In genomic region chr16:56188198-56188597, GRCm38 (mm10) we compare ENCODE assay signal across 17 mouse cellular contexts. TPM values are rescaled to one million over a fixed set of nuclear protein-coding genes. Genes with fewer than 3 reads are reported as not detected.
DNase-seq lines count a peak whose midpoint lies in the region; ATAC-seq lines count a peak whose summit lies in the region.
"Had no signal": no experiment of that assay in that cellular context is flagged by ENCODE, and none has a peak within 500 bp of the region (broad histone marks: within the 10 kb centered on the region; RNA-seq: fewer than 3 reads in every experiment).

No protein-coding gene starts in this region.

- H3K27ac ChIP-seq in forebrain, embryonic 15.5 days (replicated peaks), result no peak overlapping the region
- no peak overlapping the region for H3K27ac ChIP-seq in forebrain, embryonic 10.5 days
- H3K27ac ChIP-seq: embryonic facial prominence, embryonic 15.5 days; heart, embryonic 15.5 days; lung, embryonic 15.5 days; stomach, postnatal 0 days had no signal

- DNase-seq in forebrain, embryonic 10.5 days (ENCODE audit: extremely low spot score, low spot score), result no peak
- peak; percentile 53 for DNase-seq in brain, adult 2 months (ENCODE audit: low read depth, low spot score)
- peak; percentile 60 to 87 for DNase-seq in layer of hippocampus, adult 18-20 months (ENCODE audit: low spot score in 2 of 2)
- DNase-seq in retina, embryonic 14.5 days (ENCODE audit: low spot score), result peak; percentile 59
- no peak for DNase-seq in gastrocnemius, adult 8-10 months (ENCODE audit: low spot score in 2 of 2)
- no peak for DNase-seq in cerebellum, adult 9-11 months
- DNase-seq: adrenal gland, adult 8-10 months; B cell, adult 2 months; thymus, postnatal 4 days had no signal

- no peak overlapping the region for H3K4me3 ChIP-seq in forebrain, embryonic 15.5 days
- H3K4me3 ChIP-seq in forebrain, embryonic 10.5 days, result no peak overlapping the region
- H3K4me3 ChIP-seq: embryonic facial prominence, embryonic 15.5 days; heart, embryonic 15.5 days; lung, embryonic 15.5 days; megakaryocyte, embryonic 14.5 days had no signal

- no peak overlapping the region for H3K9ac ChIP-seq in forebrain, embryonic 15.5 days (replicated peaks)
- H3K9ac ChIP-seq: embryonic facial prominence, embryonic 15.5 days; heart, embryonic 15.5 days; lung, embryonic 15.5 days had no signal

- no peak overlapping the region for H3K4me2 ChIP-seq in forebrain, embryonic 15.5 days (replicated peaks)
- H3K4me2 ChIP-seq: embryonic facial prominence, embryonic 15.5 days; heart, embryonic 15.5 days; liver, embryonic 11.5 days; lung, embryonic 15.5 days had no signal

- H3K9me3 ChIP-seq in forebrain, embryonic 15.5 days, result no peaks in the 10 kb centered on the region
- peaks cover 4% of the 10 kb centered on the region; the same call in 1 of the 2 replicates for H3K9me3 ChIP-seq in forebrain, embryonic 10.5 days
- H3K9me3 ChIP-seq: embryonic facial prominence, embryonic 15.5 days; heart, embryonic 15.5 days; lung, embryonic 15.5 days had no signal

- no peaks in the 10 kb centered on the region for H3K27me3 ChIP-seq in forebrain, embryonic 15.5 days
- H3K27me3 ChIP-seq in forebrain, embryonic 10.5 days (ENCODE audit: poor library complexity, severe bottlenecking), result no peaks in the 10 kb centered on the region
- H3K27me3 ChIP-seq: embryonic facial prominence, embryonic 15.5 days; heart, embryonic 15.5 days; lung, embryonic 15.5 days; megakaryocyte, embryonic 14.5 days had no signal

- H3K4me1 ChIP-seq in forebrain, embryonic 15.5 days, result no peaks in the 10 kb centered on the region
- H3K4me1 ChIP-seq in forebrain, embryonic 10.5 days, result no peaks in the 10 kb centered on the region
- H3K4me1 ChIP-seq: embryonic facial prominence, embryonic 15.5 days; lung, embryonic 15.5 days; megakaryocyte, embryonic 14.5 days had no signal

- ATAC-seq in forebrain, embryonic 15.5 days (replicated peaks), result peak; percentile 67
- ATAC-seq: intestine, postnatal 0 days had no signal

- WGBS in forebrain, embryonic 15.5 days, result 81% methylated on average over 9 of the region's 9 CpGs
- WGBS in forebrain, embryonic 10.5 days, result 95% methylated on average over 9 of the region's 9 CpGs

- H3K36me3 ChIP-seq in forebrain, embryonic 15.5 days, result peaks cover 45% of the 10 kb centered on the region
- H3K36me3 ChIP-seq in forebrain, embryonic 10.5 days (replicated peaks), result peaks cover 31% of the 10 kb centered on the region

RNA-seq across cellular contexts. Expression of gene Impg2, which starts 15.9 kb away (rescaled TPM):
- 0.13 and 0.18 TPM in 2 replicates for polyA plus RNA-seq in forebrain, embryonic 15.5 days (2015; fragmentation: Nextera tagmentation; extraction: Ambion mirVana)
- 0.05 and 0.15 TPM in 2 replicates for polyA plus RNA-seq in forebrain, embryonic 10.5 days (2016; fragmentation: Nextera tagmentation; extraction: Ambion mirVana)
- total RNA-seq in layer of hippocampus, adult 18-20 months (2021), result under 1 TPM; 0.66 to 0.69 TPM
- not detected for total RNA-seq in gastrocnemius, adult 8-10 months (2022)

Comparison
In these comparisons a context has a peak if more than half of its experiments do, and no peak if none do; other contexts are left out.
1. DNase-seq: peak in brain, adult 2 months (single experiment), layer of hippocampus, adult 18-20 months (2 of 2) and retina, embryonic 14.5 days (single experiment); none in forebrain, embryonic 10.5 days (single experiment), gastrocnemius, adult 8-10 months (0 of 2) and cerebellum, adult 9-11 months (single experiment).